Mouse (Mus musculus): ENCODE measurements around the gene Gm47791. TPM values are rescaled to one million over a fixed set of nuclear protein-coding genes. Genes with fewer than 3 reads are reported as not detected.

Gene Gm47791
- polyA plus RNA-seq, 1 experiment = not detected

DNA sequence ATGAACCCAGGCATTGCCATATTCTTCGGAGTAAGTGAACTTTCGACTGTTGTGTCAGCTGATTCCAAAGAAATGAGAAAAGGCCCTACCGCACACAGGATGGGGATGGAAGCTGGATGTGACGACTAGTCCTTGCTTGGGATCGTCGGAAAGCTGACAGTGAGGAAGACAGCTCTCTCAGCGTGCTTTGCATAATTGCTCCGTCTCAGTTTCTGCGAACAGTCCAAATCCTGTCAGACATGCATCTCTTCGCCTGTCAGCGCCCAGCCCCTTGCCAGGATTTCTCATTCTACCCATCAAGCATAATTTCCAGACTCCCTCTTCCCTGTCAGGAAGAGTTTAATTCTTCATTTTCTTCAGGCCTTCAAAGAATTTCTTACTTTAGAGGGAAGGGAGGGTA, 20.1 kb upstream of the Gm47791 start:
- Histone ChIP-seq H3K36me3 (replicated peaks; ENCODE audit: low read length) (no peaks in the 10 kb centered on the region), H3K27me3 (replicated peaks) (peaks cover 2% of the 10 kb centered on the region), H3K9me3 (peaks cover 12% of the 10 kb centered on the region; the same call in 1 of the 2 replicates), H3K4me3 (replicated peaks) (no peak overlapping the region), H3K4me1 (peaks cover 34% of the 10 kb centered on the region)
- no peak for TF ChIP-seq GATA1 (IDR thresholded peaks at IDR 0.05; ENCODE audit: borderline replicate concordance, low read length)
- TF ChIP-seq FLI1 (IDR thresholded peaks at IDR 0.05; ENCODE audit: low read length) = no peak

DNA sequence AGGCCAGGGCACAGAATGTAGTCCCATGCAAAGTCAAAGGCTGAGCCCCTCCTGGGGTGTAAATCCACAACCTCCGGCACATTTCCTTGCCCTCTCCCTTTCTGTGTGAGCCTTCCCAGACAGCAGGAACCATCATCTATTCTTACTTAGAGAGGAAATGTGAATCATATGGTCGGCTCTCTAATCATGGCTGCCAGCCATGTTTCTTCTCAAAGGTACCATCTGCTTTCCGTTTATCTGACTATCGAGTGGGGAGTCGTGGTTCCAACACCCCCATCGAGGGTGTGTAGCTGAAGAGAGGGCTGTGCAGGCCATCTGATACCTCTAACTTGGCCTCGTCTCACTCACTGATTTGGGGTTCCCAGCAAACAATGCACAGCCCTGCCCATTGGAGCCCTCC, 17.0 kb upstream of the Gm47791 start:
- Histone ChIP-seq H3K4me3 (replicated peaks) (no peak overlapping the region), H3K4me1 (peaks cover 27% of the 10 kb centered on the region), H3K9me3 (peaks cover 11% of the 10 kb centered on the region; the same call in 1 of the 2 replicates), H3K36me3 (replicated peaks; ENCODE audit: low read length) (no peaks in the 10 kb centered on the region), H3K27me3 (replicated peaks) (peaks cover 17% of the 10 kb centered on the region)
- no peak for TF ChIP-seq FLI1 (IDR thresholded peaks at IDR 0.05; ENCODE audit: low read length)
- no peak for TF ChIP-seq GATA1 (IDR thresholded peaks at IDR 0.05; ENCODE audit: borderline replicate concordance, low read length)

DNA sequence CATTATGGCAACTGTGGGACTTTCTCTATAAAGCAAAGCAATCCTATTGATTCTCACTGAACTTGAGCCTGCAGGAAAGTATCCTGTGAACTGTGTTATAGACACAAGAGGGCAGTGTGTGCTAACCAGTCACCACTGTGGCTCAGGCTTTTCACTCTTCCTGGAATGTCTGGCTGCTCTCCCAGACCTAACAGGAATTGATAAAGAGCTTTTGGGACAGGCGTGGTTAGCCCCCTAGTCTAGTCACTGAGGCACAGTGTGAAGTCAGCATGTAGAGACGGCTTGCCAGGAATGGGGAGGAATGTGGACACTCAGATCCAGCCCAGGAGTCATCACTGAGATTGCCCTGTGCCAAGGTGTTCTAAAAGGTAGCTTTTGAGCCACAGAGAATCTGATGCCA, 16.4 kb upstream of the Gm47791 start:
- no peaks in the 10 kb centered on the region for H3K36me3 ChIP-seq (replicated peaks; ENCODE audit: low read length)
- TF ChIP-seq FLI1 (IDR thresholded peaks at IDR 0.05; ENCODE audit: low read length) (no peak), GATA1 (IDR thresholded peaks at IDR 0.05; ENCODE audit: borderline replicate concordance, low read length) (no peak)
- H3K4me1 ChIP-seq = peaks cover 26% of the 10 kb centered on the region
- peaks cover 9% of the 10 kb centered on the region; the same call in 1 of the 2 replicates for H3K9me3 ChIP-seq
- peaks cover 17% of the 10 kb centered on the region for H3K27me3 ChIP-seq (replicated peaks)
- H3K4me3 ChIP-seq (replicated peaks) = no peak overlapping the region

DNA sequence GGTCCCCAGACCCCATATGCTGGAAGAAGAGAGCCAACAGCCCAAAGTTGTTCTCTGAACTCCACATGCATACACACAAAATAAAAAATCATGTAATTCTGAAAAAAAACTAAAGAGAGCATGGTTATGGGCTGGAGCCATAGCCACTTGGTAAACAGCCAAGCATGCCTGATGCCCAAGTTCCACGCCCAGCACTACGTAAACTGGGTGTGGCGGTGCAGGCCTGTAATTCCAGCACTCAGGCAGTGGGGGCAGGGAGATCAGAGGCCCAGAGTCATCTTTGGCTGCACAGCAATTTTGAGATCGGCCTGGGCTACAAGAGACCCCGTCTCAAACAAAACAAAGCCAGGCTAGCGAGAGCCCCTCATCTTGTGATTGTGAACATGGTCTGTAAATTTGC, 14.5 kb upstream of the Gm47791 start:
- H3K9me3 ChIP-seq = peaks cover 5% of the 10 kb centered on the region; the same call in 1 of the 2 replicates
- TF ChIP-seq GATA1 (IDR thresholded peaks at IDR 0.05; ENCODE audit: borderline replicate concordance, low read length) (no peak), FLI1 (IDR thresholded peaks at IDR 0.05; ENCODE audit: low read length) (no peak)
- H3K36me3 ChIP-seq (replicated peaks; ENCODE audit: low read length) = no peaks in the 10 kb centered on the region
- H3K4me1 ChIP-seq = peaks cover 16% of the 10 kb centered on the region
- peaks cover 19% of the 10 kb centered on the region for H3K27me3 ChIP-seq (replicated peaks)
- no peak overlapping the region for H3K4me3 ChIP-seq (replicated peaks)

DNA sequence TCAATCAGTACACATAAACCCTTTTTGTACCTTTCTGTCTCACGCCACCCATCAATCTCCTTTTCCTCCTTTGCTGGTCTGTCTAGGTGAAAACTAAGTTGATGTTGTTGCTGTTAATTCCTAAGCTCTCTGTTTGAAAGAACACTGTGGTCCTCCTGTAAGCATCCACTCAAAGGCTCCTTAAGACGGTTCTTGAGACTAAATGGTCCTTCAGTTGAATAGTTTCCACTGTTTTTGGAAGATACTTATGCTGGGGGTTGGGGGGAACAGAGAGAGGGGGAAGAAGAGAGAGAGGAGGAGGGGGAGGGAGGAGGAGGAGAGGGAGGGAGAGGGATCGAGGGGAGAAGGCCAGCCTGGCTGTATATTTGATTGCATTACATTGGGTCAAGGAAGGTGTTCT, 12.5 kb upstream of the Gm47791 start:
- peaks cover 22% of the 10 kb centered on the region for H3K27me3 ChIP-seq (replicated peaks)
- no peaks in the 10 kb centered on the region for H3K36me3 ChIP-seq (replicated peaks; ENCODE audit: low read length)
- no peak overlapping the region for H3K4me3 ChIP-seq (replicated peaks)
- no peak for TF ChIP-seq GATA1 (IDR thresholded peaks at IDR 0.05; ENCODE audit: borderline replicate concordance, low read length)
- no peak for TF ChIP-seq FLI1 (IDR thresholded peaks at IDR 0.05; ENCODE audit: low read length)
- H3K9me3 ChIP-seq = no peaks in the 10 kb centered on the region
- peaks cover 16% of the 10 kb centered on the region for H3K4me1 ChIP-seq

DNA sequence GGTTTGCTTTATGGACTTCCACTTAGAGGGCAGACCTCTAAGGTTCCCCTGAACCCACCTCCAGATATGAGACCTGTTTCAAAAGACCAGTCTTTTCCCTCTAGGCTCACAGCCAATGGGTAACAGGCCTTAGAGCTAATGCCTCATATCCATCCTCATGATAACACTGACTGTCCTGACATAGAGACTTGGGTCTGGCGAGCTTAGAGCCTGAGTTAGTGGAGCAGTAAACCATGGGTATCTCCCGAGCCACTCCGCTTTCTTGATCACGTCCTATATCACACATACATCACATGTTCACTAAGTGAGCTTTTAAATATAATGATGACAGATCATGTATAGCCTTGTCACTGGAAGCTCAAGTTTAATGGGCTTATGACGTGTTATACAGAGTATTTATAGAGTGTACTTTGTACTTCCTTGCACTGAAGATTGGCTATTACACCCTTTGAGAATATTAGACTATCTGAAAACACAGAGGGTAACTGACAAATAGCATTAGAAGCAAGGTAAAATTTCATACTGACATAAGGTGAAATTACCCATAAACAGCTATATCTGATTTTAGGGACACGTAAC, 8.4 kb upstream of the Gm47791 start:
- Histone ChIP-seq H3K9me3 (peaks cover 15% of the 10 kb centered on the region), H3K4me1 (no peaks in the 10 kb centered on the region), H3K27me3 (replicated peaks) (peaks cover 12% of the 10 kb centered on the region), H3K36me3 (replicated peaks; ENCODE audit: low read length) (no peaks in the 10 kb centered on the region), H3K4me3 (replicated peaks) (no peak overlapping the region)
- no peak for TF ChIP-seq FLI1 (IDR thresholded peaks at IDR 0.05; ENCODE audit: low read length)
- no peak for TF ChIP-seq GATA1 (IDR thresholded peaks at IDR 0.05; ENCODE audit: borderline replicate concordance, low read length)

DNA sequence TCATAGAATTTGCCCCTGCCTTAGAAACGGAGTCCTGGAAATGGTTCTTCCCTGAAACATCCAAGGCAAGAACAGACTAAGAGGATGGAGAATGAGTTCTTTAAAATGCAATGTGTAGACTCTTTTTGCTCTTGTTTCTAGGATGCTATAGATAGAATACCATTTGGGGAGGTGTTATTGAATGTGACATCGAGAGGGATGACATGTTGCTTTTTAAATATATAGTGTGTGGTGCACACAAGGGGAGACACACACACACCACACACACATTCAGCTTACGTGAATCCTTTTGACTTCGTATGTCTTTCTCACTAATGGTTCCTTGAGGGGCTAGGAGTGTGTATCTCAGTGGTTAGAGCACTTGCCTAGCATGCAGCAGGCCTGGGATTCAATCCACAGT, 4.2 kb upstream of the Gm47791 start:
- no peak for TF ChIP-seq GATA1 (IDR thresholded peaks at IDR 0.05; ENCODE audit: borderline replicate concordance, low read length)
- TF ChIP-seq FLI1 (IDR thresholded peaks at IDR 0.05; ENCODE audit: low read length) = no peak
- Histone ChIP-seq H3K36me3 (replicated peaks; ENCODE audit: low read length) (no peaks in the 10 kb centered on the region), H3K4me1 (peaks cover 6% of the 10 kb centered on the region), H3K4me3 (replicated peaks) (no peak overlapping the region), H3K9me3 (peaks cover 30% of the 10 kb centered on the region), H3K27me3 (replicated peaks) (peaks cover 4% of the 10 kb centered on the region)

DNA sequence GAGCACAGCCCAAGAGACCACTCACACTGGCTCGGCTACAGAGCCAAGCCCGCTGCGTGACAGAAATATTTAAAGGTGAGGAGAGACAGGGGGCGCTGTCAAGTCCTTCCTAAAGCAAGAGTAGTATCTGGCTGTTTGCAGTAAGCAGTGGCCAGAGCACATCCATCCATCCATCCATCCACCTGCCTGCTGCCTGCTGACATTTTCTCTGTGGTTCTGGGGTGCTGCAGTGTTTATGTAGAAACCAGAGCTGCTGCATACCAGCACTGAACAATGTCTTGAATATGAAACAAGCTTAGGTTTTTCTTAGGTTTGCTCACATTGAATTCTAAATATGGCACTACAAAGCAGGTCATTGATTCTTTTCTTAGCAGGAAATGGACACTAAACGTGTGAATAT, 2.2 kb upstream of the Gm47791 start:
- no peak for TF ChIP-seq GATA1 (IDR thresholded peaks at IDR 0.05; ENCODE audit: borderline replicate concordance, low read length)
- TF ChIP-seq FLI1 (IDR thresholded peaks at IDR 0.05; ENCODE audit: low read length) = no peak
- H3K36me3 ChIP-seq (replicated peaks; ENCODE audit: low read length) = no peaks in the 10 kb centered on the region
- H3K9me3 ChIP-seq = peaks cover 30% of the 10 kb centered on the region
- H3K4me3 ChIP-seq (replicated peaks) = no peak overlapping the region
- H3K27me3 ChIP-seq (replicated peaks) = no peaks in the 10 kb centered on the region
- peaks cover 6% of the 10 kb centered on the region for H3K4me1 ChIP-seq

DNA sequence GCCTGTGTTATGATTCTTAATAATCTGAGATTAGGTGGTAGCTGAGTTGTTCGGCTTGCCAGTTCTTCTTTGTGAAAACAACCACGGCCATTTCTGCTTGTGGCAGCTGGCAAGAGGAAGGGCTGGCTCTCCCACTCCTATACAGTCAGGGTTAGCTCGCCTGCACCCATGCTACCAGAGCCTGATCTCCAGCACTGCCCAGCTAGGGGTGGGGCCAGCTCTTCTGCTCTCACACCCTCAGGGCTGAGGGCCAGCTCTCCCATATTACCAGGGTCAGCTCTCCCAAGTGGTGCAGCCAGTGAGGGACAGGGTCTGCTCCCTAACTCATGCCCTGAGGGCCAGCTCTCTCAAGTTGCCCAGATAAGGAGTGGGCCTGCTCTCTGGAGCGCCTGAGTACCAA, 1.4 kb upstream of the Gm47791 start:
- TF ChIP-seq FLI1 (IDR thresholded peaks at IDR 0.05; ENCODE audit: low read length) (no peak), GATA1 (IDR thresholded peaks at IDR 0.05; ENCODE audit: borderline replicate concordance, low read length) (no peak)
- no peak overlapping the region for H3K4me3 ChIP-seq (replicated peaks)
- no peaks in the 10 kb centered on the region for H3K36me3 ChIP-seq (replicated peaks; ENCODE audit: low read length)
- H3K4me1 ChIP-seq = peaks cover 6% of the 10 kb centered on the region
- H3K9me3 ChIP-seq = peaks cover 30% of the 10 kb centered on the region
- H3K27me3 ChIP-seq (replicated peaks) = no peaks in the 10 kb centered on the region

DNA sequence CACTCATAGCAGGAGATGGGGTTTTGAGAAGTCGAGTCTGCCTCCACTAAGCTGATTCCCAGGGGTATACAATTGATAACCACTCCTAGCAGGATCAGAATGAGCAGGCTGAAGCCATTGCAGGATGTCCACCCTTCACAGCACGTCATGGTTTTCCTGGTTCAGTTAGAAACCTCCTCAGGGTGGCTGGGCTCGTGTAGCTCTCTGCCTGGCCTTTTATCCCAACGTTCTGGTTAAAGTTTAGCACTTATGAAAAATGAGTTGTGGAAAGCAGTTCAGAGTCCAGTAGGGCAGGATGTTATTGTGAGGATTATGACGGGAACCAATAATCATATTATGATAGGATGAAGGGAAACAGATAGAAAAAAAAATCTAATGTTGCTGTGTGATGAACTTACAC, 2.8 kb downstream of the Gm47791 start, which contains the start of gene Tm4sf20:
Gene Tm4sf20 (minus strand): TSS at position 193 of the 400 bp plus-strand sequence.
- Histone ChIP-seq H3K4me3 (replicated peaks) (no peak within 1 kb of the TSS), H3K9me3 (peaks cover 12% of the 10 kb centered on the region), H3K27me3 (replicated peaks) (no peaks in the 10 kb centered on the region), H3K4me1 (peaks cover 6% of the 10 kb centered on the region), H3K36me3 (replicated peaks; ENCODE audit: low read length) (no peaks in the 10 kb centered on the region)
- no peak for TF ChIP-seq GATA1 (IDR thresholded peaks at IDR 0.05; ENCODE audit: borderline replicate concordance, low read length)
- no peak for TF ChIP-seq FLI1 (IDR thresholded peaks at IDR 0.05; ENCODE audit: low read length)
